Mouse (Mus musculus) left cerebral cortex, adult 11 months (tissue): ENCODE results near the gene Cmah.

Experiments
- DNase-seq: peaks from one replicate; pipeline ENCODE4 v3.0.0; 2022; ENCODE audit warnings: low spot score

Gene Cmah

DNA sequence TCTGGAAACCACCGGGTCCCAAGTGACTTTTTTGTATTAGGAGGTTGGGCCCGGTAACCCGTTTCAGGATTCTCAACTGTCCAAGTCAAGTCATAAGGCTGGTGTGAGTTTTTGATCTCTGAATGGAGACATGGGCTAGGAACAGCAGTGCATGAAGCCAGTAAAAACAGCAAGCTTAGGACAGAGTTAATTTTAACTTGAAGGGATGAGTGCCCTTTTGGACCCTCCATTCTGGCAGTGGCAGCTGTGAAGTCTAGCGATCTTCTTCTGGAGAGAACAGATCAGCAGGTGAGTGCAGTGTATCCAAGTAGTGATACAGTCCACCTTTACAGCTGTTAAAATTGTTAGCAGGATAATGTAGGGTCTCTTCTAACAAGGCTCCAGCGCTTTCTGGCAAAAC is at the start of gene Cmah:
Cmah (plus strand) TSS at position 204 of the 400 bp plus-strand sequence.
- DNase-seq = no peak

DNA sequence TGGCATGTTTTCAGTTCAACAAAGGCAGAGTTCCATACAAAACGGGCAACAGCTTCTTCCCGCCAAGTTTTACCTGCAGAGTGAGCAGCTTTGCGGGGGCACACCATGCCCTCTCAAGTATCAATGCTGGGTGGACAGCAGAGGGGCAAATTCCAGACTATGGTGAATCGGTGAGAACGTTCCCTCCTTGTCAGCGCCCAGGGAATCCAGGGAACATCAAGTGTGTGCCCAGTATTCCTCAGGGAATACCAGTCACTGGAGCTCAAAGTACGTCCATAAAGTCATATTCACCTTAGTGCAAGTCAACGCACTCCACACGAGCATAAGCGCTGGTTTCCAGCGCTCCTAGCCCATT is 47.8 kb upstream of the Cmah start:
- DNase-seq = no peak

DNA sequence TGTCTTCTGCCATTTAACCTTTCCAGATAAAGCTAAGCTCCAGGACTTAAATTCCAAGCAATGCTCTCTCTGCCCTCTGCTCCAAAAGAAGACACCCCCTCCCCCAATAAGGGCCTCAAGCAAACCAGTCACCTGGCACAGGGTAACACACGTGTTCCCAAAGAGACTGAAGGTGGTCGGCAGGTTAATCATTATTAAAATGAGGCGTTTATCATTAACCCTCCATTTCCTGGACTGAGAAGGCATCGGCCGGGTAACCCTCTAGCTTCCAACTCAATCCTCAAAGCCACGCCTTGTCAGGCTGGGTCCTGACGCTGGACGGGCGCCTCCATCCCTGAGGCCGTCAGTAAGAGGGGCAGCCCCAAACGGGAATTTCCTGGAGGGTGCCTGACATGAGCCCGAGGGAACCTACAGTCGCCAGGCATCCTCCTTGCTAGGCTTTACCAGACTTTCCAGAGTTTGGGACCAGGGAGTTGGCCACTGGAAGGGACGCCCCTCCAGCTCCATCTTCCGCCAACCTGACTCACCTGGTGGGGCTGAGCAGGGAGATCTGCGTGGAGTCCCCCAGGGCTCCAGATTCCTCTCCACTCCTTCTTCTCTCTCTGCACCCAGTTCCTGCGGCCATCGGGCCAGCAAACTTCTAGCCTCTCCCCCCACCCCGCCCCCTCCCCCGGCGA is 47.3 kb upstream of the Cmah start:
- no peak for DNase-seq

DNA sequence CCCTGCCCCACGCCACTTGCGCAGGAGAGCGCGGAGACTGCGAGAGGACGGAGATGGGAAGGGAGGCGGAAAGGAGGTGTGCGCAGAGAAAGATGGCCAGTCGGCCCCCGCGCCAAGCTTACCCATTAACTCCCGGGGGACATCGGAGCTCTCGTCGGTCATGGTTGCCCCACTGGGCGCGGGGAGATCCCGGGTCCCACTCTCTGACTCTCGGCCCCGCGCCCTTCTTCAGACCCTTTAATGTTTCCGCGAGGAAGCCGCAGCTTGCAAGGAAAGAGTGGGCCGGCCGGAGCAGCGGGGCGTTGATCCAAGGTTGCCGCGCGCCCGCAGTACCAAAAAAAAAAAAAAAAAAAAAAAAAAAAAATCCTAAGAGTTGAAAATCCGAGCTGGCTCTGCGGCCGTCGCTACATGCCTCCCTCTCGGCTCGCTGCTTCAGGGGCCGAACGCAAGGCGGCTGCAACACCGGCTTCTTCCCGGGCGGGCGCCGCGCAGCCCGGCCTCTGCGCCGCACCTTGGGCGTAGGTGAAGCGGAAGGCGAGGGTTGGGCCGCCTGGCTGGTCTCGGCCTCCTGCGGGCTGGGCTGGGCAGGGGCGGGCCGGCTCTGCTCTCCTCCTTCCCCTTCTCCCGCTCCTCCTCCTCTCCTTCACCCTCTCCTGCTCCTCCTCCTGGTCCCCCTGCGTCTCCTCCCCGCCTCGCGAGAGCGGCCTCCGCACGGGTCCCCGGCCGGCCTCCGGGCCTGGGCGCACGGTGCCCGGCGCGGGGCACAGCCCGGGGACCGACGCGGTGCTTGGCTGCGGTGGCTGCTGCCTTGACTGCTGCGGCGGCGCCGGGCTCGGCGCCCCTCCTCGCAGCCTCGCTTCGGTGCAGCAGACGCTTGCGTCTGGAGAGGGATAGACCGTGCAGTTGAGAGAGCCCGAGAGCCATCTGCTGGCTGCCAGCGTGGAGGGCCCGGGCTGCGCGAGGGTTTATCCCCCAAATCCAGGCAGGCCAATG is 46.5 kb upstream of the Cmah start, which contains the start of gene Carmil1:
Carmil1 (minus strand) TSS at position 357 of the 993 bp plus-strand sequence.
- DNase-seq = peak; percentile 84

DNA sequence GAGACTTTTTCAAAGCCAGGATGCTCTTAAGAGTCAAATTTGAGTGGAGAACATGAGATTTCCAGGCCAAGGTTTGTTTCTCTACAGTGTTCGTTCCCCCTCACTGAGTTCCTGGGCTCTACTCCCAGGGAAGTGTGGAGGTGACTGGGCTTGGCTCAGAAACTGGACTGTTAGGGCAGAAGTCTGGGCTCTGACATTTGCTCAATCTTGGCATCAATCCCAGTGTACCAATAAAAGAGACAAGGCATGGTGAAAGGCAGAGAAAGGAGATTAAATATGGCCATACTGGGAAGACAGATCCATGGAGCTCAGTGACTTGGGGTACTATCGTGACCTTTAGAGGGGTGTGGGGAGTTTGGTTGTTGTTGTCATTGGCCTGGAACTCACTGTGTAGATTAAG is 39.8 kb upstream of the Cmah start:
- DNase-seq = no peak

DNA sequence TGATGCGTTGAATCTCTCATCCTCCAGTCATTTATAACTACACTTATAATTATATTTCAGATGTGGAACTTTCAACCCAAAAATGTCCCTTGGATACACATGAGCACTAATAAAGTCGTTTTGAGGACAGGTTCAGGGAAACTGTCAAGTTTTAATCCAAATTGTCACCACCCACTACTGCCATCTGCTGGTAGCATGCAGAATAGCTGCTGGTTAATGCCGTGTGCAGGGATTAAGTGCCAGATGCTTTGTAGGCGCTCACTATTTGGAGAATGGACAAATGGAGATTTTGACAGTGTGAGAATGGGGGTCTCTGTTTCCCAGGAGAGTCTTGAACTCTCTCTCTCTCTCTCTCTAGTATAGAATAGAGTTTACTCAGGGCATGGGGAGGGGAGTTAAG is 30.0 kb upstream of the Cmah start:
- no peak for DNase-seq

DNA sequence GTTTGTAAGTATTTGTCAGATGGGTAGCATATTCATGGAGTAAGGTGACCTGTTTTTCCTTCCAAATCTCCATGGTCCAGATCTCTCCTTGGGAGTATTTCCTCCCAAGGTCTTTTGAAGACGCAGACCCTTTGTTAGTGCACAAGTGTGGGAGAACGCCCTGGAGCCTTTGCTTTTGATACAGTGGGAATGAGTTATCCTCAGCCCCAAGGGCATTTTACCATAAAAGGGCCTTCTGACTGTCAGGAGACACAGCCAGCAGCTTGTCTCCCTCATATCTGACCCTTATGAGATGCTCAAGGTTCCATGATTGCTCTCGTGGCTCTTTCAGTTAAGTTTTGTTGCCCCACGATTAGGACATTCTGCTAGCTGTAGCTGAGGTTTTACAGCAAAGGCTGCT is 21.7 kb upstream of the Cmah start:
- no peak for DNase-seq

DNA sequence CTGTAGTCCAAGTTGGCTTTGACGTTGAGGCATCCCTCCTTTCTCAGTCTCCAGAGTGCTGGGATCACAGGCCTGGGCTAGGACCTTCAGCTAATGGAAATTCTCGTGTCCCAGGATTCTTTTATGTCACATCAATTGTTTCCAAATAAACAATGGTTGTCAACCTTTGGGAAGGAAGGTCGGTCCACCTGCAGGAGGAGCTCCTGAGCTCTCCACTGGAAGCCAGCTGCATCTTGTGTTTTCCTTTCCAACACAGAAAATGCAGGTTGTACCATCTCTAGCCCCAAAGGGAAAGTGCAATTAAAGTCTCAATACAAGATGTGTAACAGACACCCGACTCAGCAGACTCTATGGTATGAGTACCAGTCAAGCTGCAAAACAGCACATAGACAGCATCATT is 21.0 kb upstream of the Cmah start:
- no peak for DNase-seq

DNA sequence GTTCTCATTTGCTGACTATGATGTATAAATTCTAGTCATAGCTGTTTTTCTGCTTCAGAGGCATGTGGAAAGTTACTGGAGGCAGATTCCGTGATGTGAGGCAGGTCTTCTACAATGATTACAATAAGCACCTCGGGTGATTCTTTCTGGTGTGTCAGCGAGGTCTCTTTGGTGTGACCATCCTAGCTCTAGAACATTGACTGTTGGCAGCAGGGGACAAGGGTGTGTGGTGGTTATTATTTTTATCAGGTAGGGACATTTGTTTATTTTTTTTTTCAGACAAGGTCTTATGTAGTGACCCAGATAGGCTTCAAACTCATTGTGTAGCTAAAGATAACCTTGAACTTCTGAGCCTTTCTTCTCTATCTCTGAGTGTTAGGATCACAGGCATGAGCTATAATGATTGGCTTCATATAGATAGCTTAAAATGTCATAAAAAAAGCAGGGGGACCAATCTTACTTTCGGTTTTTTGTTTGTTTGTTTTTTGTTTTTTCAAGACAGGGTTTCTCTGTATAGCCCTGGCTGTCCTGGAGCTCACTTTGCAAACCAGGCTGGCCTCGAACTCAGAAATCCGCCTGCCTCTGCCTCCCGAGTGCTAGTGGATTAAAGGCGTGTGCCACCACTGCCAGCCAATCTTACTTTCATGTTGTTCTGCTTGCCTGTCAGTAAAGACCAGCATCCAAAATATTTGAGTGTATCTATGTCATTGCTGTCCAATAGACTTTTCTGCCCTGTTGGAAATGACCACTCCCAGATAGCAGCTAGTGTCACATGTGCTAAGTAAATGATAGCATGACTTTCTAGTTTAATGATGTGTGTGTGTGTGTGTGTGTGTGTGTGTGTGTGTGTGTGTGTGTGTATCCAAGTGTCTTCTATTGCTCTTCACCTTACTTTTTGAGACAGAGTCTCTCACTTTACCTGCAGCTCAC is 15.9 kb upstream of the Cmah start:
- no peak for DNase-seq

DNA sequence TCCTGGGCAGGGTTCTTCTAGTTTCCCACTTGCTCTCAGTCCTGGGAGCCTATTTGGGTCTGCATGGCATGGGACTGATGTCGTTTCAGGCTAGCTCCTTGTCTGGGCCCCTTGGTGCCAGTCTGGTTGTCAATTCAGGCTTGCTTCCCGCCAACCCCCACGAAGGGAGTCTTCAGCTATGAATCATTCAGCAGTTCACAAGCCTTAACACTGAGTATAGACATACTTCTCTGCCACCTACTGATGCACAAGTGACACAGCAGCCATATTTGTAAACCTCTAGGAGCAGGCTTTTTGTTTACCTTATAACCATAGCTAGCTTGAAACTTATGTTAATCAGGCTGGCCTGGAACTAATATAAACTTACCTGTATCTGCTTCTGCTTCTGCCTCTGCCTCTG is 10.6 kb upstream of the Cmah start:
- DNase-seq = no peak

DNA sequence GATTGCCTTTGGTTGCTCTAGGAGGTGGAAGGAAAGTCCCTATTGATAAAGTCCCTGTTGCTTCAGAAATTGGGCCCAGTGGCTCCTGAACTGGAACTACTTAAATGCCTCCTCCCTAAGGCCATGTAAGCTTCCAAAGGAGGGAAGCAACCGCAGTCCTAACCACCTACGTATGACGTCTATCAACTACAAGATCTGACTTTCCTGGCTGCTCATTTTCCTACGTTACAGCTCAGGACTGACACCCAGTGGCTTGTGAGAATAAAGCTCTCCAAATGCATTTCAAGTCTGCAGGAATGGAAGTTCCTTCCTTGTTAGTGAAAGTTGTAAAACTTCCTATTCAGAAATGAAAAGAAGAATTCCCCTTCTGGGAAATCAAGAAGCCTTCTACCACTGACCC is 8.6 kb upstream of the Cmah start:
- DNase-seq = no peak

DNA sequence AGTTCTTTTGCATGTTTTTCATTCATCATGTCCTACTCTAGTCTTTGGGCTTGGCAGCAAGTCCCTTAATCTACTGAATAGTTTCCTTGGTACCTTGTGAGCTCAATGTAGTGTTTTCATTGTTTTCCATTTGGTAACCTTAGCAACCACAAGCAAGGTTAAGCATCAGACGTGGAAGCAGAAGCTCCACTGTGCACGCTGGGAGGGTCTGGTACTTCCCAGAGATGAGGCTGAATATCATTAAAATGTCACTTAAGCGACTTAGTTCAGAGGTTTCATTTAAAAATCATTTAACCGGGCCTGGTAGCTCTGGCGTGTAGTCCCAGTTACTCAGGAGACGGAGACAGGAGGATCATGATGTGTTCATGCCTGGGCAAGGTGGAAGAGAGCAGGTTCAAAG is 5.9 kb upstream of the Cmah start:
- DNase-seq = no peak

DNA sequence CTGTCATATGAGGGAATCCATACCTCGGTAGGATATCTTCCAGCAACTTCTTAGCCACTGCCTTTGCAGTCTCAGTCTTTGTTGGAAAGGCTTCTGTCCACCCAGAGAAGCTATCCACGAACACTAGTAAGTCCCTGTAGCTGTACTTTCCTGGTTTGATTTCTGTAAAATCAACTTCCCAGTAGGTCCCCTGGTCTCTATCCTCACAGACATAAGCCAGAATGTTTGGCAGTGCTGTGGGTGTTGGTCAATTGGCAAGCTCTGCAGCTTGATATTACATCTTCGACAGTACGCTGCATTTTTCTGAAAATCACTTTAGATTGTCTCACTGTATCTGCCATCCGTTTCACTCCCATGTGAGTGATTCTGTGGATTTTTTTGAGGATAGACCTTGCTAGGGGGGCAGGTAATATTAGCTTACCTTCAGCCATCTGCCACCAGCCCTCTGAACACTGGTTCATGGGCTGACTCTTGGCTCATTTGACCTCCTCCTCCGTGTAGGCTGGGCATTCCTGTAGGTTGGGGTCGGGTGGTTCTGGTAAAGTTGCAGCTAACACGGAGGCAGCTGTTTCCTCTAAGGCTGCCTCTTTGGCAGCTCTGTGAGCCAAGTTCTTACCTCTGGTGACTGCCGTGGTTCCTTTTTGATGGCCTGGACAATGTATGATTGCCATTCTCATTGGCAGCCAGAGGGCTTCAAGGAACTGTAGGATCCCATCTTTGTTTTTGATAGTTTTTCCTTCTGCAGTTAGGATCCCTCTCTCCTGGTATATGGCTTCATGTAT is 1.0 kb downstream of the Cmah start:
- DNase-seq = no peak

DNA sequence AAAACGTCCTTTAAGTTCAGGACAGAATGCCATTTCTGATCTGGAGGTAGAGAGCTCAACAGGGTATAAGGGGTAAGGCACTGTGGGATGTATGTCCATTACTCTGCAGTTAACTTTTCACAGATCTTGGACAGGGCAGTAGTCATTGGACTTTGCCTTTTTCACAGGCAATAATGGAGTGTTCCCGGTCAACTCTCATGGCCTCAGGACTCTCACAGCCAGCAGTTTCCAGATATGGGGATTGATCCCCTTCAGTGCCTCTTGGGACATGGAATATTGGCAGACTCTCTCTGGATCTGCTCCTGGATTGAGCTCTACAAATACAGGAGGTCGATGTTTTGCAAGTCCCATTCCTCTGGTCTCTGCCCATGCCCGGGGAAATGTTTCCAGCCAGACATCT is 2.9 kb downstream of the Cmah start:
- DNase-seq = no peak

DNA sequence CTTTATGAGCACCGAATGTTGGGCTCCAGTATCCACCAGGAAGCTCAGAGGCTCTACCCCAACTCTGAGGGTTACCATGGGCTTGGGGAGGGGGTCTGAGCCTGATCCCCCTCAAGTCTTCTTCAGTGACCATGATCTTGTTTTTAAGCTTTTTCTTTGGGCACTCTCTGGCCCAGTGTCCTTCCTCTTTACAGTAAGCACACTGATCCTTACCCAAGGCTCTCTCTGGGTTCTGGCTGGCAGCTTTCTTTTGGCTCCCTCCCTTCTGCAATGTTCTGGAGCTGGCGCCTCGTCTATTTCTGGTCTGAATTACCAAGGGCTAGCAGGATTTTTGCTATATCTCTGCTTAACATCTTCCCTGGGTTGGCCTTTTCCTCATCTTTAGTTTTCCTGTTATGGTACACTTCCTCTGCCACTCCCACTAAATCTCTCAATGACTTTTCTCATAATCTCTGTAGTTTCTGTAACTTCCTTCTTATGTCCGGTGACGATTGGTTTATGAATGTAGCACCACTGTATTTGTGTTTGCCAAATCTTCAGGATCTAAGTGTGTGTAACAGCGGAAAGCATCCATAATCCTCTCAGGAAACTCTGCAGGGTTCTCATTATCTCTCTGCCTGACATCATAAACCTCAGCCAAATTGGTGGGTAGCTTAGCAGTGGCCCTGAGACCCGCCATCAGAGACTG is 3.8 kb downstream of the Cmah start:
- DNase-seq = no peak

DNA sequence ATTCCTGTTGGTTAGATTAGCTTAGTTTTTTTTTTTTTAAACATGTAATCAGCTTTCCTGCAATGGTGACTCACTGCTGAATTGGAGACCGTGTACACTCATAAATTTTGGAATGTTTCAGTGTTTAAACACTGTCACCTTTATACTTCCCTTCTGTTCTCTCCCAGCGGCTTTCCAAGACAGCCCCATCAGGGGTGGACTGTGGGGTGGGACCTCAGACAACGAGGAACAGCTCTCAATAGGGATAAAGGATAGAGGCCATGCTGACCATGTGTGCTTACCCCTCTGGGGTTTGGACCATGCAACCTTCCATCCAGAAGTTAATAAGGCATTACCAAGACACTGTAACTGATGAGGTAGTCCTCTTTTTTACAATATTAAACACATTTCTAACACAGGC is 5.3 kb downstream of the Cmah start:
- DNase-seq = no peak

DNA sequence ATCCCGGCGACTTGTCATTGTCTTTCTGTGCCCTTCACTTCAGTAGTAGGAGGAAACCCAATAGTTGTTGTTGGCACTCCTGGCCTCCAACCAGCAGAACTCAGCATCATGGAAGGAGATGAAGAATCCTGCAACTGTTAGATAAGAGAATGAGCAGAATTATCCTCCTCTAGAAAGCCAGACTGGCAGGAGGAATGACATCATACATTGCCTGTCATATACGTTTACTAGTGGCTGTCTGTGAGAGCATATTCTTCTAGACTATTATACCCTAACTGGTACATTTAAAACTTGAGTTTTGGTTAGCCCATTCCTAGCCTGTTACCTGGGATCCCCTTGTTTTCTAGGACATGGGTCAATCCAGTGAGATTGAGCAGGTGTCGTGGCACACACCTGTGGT is 9.6 kb downstream of the Cmah start:
- DNase-seq = no peak

DNA sequence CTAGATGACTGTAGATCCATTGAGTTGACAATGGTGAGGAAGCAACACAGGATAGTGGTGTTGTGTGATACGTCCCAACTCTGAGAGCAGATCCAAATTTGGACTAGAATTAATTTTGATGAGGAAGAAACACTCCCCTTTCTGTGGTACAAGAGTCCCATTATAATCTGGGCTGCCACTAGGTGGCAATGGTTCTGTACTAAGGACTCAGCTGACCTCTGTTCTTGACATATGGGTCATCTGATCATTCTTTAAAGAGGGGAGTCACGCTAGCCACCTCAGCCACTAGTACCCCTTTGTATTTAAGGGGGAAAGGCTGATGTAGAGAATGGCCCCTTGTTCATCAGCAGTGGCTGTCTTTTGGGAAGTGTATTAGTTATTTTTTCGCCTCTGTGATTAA is 10.7 kb downstream of the Cmah start:
- DNase-seq = no peak

DNA sequence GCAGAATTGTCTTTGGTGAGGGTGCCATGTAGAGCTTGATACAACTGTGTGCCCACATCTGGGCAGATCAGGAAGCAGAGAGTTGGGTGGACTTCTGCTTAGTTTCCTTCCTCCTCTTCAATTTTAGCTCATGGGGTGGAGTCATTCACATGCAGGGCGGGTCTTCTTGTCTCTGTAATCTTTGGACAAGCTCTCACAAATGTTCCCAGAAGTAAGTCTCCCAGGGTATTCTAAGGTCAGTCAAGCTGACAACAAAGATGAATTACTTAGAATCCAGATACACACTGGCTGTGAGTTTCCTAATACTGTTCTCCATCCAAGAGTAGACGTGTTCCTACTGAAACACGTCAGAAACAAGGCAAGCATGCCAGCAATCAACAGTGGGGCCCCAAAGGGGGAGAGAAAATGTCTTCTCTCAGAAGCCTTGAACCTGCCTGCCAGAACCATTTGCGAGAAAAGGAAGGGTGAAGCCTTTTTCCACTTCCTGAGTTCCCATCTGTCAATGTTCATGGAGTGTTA is 11.2 kb downstream of the Cmah start:
- DNase-seq = no peak

DNA sequence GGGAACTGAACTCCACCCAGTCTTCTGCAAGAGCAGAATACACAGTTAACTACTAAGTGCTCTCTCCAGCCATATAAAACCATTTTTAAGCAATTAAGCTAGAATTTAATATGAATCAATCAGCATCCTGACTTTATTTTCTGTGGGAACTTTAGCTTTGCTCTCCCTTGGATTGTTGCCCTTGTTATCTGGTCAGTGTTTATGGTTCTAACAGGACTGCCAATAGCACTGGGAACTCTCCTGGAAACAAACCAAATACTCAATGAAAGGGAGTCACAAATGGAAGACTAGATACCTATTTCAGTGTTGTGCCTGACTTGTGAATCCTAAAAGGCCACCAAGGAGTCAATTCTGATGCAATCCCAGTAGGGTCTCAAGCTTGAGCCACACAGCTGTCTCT is 12.7 kb downstream of the Cmah start:
- no peak for DNase-seq

DNA sequence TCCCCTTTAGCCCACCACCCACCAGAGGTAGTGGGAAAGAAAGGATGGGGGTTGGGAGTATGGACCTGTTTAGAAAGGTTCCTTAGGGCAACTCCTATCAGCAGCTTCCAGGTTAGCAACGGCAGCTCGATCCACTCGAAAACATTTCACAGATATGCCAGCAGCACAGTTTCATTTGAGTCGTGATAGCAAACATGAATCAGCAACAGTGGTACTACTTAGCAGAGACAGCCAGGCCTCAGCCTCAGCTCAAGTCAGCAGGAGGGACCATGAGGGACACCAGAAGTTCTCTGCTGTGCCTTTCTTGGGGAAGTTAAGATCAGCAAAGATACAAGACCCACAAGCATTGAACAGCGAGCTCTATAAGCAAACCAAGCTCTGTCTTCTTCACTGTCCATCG is 13.3 kb downstream of the Cmah start:
- DNase-seq = no peak
